Mouse (Mus musculus): ENCODE data around the gene Olfr433. TPM values are rescaled to one million over a fixed set of nuclear protein-coding genes. Genes with fewer than 3 reads are reported as not detected.
"Not testable (repeated sequence)": the region's sequence is repeated elsewhere in the genome, so short reads cannot be mapped to it uniquely, and the experiment has no call there.

The Olfr433 gene
- total RNA-seq (2021): not detected

DNA sequence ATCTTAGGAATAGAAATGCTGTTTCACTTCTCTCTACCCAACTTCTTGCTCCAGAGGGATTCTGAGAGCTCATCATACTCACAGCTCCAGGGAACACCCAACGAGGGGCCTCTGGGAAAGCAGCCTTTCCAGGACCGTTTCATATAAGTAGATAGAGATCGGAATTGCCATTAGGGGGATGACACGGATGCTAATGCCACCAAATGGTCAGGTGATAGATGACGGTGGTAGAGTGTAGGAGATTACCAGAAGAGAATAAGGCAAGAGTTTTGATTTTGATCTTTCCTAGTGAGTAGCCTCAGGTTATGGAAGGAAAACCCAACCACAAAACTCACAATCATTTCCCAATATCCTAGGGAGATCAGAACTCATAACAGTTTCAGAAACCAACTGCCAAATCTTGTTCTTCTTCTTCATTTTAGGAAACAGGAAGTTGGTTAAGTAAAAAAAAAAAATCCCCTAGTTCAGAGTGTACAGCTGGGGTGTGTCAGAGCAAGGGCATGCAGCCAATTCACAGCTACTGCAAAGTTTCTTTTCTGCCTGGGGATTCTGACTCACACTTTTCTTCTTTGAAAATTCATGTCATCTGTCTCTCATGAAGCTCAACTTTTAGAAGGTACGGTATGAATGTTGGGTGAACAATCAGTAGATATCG is at the start of gene Olfr433:
TSS of gene Olfr433 (plus strand) at position 183 of the 655 bp plus-strand sequence.
- intact Hi-C loops (cut with DNase I): no loop called here
- peak; percentile 63 for DNase-seq (ENCODE audit: low spot score)

- DNase-seq (ENCODE audit: low spot score): no peak
- intact Hi-C loops (cut with DNase I): no loop called here
Measured at GRCm38 (mm10) chr1:173995003-173995402, 45.5 kb upstream of the Olfr433 start.

DNA sequence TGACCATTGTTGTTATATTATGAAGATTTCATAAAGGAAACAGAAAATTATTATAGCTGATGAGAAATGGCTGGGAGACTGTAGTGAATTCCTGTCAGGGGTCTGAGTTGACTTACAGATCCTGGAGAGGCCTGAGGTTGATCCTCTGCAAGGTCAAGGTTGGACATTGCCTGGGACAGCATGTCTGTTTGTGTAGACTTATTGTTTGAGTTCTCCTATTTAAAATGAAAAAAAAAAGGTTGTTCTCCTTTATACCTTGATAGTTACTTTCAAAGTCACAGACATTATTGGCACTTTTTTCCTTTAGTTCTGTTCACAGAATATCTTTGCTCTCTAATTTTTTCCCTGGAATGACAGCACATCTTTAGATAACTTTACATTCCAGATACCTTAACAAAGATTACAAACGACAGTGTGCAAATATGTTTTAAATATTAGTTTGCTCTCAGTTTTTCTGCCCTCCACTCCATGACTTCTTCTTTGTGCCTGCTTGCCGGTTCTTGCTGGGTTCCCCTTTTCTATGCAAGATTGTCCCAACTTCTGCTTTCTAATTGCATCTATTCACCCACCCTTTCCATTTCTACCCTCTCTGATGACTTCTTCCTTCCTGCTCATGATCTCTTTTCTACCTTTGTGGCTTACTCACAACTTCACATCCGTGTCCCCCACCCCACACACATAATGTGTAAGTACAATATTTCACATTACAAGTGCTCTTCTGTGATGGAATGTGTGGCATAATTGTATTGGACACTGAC is 36.0 kb upstream of the Olfr433 start:
- intact Hi-C loops (cut with DNase I); DNase-seq (ENCODE audit: low spot score): not testable (repeated sequence)

DNA sequence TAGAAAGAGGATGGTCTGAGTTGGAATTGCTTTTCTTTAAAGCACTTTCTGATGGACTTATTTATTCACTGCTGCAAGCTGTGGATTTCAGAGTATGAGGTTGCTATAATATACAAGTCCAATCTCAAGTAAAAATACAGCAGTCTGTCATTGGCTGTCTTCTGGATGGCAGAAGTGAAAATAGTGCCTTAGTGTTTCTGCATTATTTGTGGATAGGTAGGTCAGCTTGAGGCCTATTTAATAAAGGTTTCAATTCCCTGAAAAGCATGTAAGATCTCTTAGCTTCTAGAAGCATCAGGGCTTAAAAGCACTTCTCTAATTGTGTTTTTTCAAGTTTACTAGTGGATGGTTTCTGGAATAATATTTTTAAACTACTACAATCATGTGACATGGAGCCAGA is 33.5 kb upstream of the Olfr433 start:
- intact Hi-C loops (cut with DNase I); DNase-seq (ENCODE audit: low spot score): not testable (repeated sequence)

DNA sequence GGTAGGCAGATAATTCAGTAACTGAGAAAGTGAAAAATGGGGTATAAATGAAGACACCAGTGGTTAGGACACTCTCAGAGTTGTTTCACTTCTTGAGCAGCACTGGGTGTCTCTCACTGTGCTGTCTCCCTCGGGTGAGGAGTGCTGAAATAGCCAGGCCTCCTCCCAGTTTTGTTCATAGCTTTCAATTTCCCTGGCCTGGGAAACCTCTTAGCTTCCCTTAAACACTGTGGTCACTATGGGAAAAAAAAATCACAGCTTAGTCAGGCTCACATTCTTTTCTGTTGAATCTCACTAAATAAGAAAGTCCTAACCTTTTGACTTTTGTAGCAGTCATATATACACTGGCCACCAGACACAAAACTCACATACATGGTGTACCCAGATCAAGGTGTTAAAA is 8.8 kb upstream of the Olfr433 start, which contains the start of gene Ifi205:
TSS of gene Ifi205 (minus strand) at position 113 of the 400 bp plus-strand sequence.
- intact Hi-C loops (cut with DNase I): no loop called here
- no peak for DNase-seq (ENCODE audit: low spot score)

DNA sequence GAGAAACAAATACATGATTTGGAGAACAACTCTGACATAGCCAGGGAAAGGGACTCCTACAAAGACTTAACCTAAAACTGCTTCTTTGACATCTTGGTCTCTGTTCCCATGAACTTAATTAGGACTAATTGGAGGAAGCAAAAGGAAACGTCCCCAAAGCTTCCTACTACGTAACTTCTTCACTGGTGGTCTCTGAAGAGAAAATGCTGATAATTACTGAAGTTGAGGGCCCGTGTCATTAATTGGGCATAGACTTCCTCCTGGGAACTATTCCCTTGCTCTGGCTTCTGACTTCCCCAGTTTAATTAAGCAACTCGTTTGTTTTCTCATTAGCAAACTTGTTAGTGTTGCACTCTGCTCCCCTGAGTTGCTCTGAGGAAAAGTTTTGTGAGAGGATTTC is 4.7 kb upstream of the Olfr433 start:
- intact Hi-C loops (cut with DNase I): no loop called here
- no peak for DNase-seq (ENCODE audit: low spot score)

GRCm38 (mm10) chr1:174038480-174038879 is 2.0 kb upstream of the Olfr433 start:
- no peak for DNase-seq (ENCODE audit: low spot score)
- intact Hi-C loops (cut with DNase I): no loop called here

- intact Hi-C loops (cut with DNase I); DNase-seq (ENCODE audit: low spot score): not testable (repeated sequence)
Measured at GRCm38 (mm10) chr1:174042091-174042884, 1.8 kb downstream of the Olfr433 start.

- intact Hi-C loops (cut with DNase I): no loop called here
- DNase-seq (ENCODE audit: low spot score): no peak
Measured at GRCm38 (mm10) chr1:174044431-174044830, 3.9 kb downstream of the Olfr433 start.

DNA sequence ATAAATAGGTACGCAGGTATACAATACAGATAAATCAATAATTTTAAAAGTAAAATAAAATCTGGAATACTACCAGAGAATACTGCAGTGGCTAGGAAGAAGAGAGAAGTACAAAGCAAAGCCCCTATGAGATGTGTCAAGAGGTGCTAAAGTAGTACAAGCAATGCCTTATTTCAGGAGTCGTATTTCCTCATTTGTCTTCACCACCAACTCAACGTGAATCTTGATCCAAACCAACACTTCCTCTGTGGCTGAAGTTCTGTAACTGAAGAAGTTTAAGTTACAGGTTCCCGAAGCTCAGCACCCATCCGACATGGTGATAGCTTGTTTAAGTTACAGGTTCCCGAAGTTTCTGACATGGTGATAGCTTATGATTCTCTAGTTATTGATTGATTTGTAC is 7.7 kb downstream of the Olfr433 start:
- DNase-seq (ENCODE audit: low spot score); intact Hi-C loops (cut with DNase I): not testable (repeated sequence)

GRCm38 (mm10) chr1:174048893-174049292 is 8.4 kb downstream of the Olfr433 start, which contains the start of gene Olfr432:
Gene Olfr432 (plus strand): TSS chr1:174049205.
- intact Hi-C loops (cut with DNase I): no loop called here
- DNase-seq (ENCODE audit: low spot score): no peak

DNA sequence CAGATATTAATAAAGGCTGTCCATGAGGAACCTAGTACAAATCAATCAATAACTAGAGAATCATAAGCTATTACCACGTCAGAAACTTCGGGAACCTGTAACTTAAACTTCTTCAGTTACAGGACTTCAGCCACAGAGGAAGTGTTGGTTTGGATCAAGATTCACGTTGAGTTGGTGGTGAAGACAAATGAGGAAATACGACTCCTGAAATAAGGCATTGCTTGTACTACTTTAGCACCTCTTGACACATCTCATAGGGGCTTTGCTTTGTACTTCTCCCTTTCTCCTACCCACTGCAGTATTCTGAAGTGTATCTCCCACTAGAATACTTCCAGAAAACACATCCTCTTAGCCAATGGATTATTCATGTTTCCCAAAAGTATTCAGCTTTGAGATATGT is 8.9 kb downstream of the Olfr433 start:
- DNase-seq (ENCODE audit: low spot score); intact Hi-C loops (cut with DNase I): not testable (repeated sequence)

- intact Hi-C loops (cut with DNase I): no loop called here
- no peak for DNase-seq (ENCODE audit: low spot score)
Measured at GRCm38 (mm10) chr1:174050532-174050931, 10.0 kb downstream of the Olfr433 start.

DNA sequence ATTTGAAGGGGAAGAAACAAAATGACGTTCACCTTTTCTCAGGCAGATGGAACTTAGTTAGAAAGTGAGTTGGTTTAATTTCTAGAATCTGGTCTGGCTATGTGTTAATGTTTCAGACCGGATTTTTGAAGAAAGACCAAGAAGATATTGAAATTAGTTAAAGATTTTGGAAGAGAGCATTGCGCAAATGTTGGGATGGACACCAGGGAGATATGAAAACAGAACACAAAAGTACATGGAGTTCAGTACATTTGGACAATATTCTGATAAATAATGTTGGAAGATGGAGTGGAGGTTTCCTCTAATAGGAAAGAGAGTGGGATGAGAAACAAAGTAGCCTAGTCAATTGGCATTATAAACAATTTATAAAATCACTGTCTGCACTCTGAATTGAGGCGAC is 11.0 kb downstream of the Olfr433 start:
- no peak for DNase-seq (ENCODE audit: low spot score)
- intact Hi-C loops (cut with DNase I): no loop called here

- intact Hi-C loops (cut with DNase I): no loop called here
- DNase-seq (ENCODE audit: low spot score): no peak
Measured at GRCm38 (mm10) chr1:174051931-174052536, 11.5 kb downstream of the Olfr433 start.

DNA sequence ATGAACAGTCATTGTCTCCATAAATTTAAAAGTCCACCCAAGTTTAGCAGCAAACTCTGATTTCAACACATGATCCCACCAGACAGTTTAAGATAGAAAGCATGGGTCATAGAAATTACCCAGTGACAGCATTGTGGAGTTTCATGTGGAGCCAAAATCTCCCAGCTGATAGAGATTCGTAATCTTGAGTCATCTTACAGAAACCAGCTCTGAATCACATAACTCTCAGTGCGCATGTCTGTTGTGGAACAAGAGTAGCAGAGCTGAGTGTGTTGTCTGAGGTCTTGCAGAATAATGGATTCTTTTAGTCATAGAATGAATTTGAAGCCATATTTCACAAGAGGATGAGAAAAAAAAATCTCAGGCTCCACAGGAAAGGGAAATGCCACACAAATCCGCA is 12.5 kb downstream of the Olfr433 start:
- DNase-seq (ENCODE audit: low spot score): no peak
- intact Hi-C loops (cut with DNase I): no loop called here

DNA sequence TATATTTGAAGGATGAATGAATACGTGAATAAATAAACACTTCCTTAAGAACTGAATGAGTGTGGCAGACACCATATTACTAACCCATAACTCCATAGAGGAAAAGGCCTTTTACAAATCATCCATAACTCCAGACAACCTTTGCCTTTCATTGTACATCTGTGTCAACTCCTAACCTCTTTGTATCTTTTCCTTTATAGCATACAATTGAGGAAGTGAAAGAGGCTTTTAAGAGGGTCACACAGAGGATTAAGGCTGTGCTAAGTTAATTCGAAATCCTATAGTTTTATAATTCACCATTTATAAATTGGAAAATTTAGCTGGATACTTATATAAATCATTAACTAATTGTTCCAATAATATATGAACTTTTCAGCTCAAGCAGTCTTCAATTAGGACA is 14.7 kb downstream of the Olfr433 start:
- intact Hi-C loops (cut with DNase I): no loop called here
- DNase-seq (ENCODE audit: low spot score): no peak

GRCm38 (mm10) chr1:174066305-174066704 is 25.8 kb downstream of the Olfr433 start, which contains the start of gene Olfr430:
Gene Olfr430 (plus strand): TSS chr1:174066605.
- intact Hi-C loops (cut with DNase I): no loop called here
- DNase-seq (ENCODE audit: low spot score): no peak

- no peak for DNase-seq (ENCODE audit: low spot score)
- intact Hi-C loops (cut with DNase I): no loop called here
Measured at GRCm38 (mm10) chr1:174084031-174084430, 43.5 kb downstream of the Olfr433 start, which contains the start of gene Olfr429. Gene Olfr429 (plus strand): TSS chr1:174084331.

Measured in heart, postnatal 25 days (tissue).